Mouse (Mus musculus) left cerebral cortex, adult 18-20 months (tissue): ENCODE measurements around the gene Lgals4. TPM values are rescaled to one million over a fixed set of nuclear protein-coding genes. Genes with fewer than 3 reads are reported as not detected.
A peak's percentile ranks its signal among the peaks of the same experiment; 100 is the strongest.

Experiments used
- DNase-seq, 2 experiments: peaks; one replicate each; pipeline ENCODE4 v3.0.0; 2021 to 2022; ENCODE audit warnings: low spot score in 2 of 2, mixed read lengths in 1 of 2
- total RNA-seq, 2 experiments: library from RNA; stranded (reverse); gene quantifications; 2 replicates each; pipeline ENCODE4 v1.2.3; 2021

Lgals4 gene
- total RNA-seq, 2 experiments from 2014 or later: 1.9 to 2.4 TPM

DNA sequence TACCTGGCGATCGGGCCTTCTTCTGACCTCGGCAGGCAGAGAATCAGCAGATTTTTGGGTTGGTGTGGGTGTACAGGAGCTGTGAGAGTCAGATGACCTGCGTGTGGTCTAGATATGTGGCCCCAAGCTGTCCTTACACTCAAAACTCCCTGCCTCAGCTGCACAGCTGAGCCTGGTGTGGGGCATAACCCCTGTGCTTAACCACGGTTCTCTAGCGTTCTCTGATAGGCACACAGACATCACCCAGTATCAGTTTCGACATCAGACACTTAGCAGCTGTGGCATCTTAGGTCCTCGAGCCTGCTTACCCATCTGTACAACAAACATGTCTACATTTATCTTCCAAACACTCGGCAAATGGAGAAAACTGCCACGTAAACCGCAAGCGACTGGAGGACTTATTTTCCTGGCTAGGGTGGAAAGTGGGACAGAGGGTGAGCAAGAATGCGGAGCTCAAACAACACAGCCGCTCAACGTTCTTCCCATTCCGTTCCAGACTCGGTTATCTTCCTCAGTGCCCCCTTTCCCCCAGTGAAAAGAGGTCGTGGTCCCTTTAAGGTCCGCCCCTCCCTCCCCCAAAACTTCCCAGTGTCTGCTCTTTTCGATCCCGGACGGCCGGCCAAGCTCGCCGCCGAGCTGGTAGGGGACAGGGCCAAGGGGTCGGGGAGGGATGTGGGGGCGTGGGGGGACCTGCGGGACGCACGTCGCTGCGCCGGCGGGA lies 25.3 kb upstream of the Lgals4 start, which contains the start of gene Hnrnpl:
TSS of gene Hnrnpl (plus strand) at position 321 of the 721 bp plus-strand sequence.
- peak in 1 of 2 experiments; percentile 47 for DNase-seq

DNA sequence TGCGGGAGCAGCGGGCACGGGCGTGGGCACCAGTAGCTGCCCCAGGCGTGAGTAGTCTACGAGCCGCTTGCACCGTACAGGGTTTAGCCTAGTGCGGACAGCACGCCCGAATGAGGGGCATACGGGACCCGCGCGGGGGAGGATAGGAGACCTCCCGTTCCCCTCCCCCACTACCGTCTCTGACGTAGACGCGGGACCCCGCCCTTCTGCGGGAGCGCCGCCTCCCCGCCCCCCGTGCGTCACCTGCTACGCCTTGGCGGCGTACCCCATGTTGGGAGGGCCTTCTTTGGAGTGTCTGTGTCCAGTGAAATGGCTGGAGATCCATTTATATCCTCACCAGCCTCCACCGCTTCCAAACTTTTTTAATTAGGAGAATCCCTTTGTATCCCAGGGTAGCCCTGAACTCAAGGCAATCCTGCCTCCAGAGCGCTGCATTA lies 24.7 kb upstream of the Lgals4 start:
- peak; percentile 95 to 97 for DNase-seq

DNA sequence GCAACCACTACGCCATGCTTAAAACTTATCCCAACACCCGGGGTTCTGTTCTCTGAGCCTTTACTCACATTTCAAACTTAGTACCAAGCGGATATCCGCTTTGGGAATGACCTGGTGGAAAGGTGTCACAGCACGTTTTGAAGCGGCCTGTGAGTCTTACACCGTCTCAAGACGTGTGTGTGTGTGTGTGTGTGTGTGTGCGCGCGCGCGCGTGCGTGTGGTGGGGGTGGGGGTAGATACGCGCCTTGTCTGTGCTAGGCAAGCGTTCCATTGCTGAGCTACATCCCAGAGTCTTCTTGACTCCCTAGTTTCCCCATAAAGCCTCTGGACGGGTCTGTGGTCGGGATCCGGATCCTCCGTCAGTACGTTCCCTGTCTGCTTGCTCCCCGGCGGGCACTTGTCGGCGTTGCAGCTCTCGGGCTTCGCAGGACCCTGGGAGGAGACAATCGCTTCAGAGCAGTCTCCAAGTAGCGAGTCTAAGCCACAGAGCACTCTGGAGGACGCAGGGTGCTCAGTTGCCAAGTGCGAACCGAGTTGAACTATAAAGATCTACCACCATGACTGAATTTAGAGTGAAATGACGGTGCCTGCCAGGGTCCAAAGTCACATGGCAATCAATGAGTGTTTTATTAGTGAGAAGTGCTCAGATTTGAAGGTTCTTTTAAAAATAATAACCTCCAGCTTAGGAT lies 24.1 kb upstream of the Lgals4 start:
- peak; percentile 52 to 54 for DNase-seq

DNA sequence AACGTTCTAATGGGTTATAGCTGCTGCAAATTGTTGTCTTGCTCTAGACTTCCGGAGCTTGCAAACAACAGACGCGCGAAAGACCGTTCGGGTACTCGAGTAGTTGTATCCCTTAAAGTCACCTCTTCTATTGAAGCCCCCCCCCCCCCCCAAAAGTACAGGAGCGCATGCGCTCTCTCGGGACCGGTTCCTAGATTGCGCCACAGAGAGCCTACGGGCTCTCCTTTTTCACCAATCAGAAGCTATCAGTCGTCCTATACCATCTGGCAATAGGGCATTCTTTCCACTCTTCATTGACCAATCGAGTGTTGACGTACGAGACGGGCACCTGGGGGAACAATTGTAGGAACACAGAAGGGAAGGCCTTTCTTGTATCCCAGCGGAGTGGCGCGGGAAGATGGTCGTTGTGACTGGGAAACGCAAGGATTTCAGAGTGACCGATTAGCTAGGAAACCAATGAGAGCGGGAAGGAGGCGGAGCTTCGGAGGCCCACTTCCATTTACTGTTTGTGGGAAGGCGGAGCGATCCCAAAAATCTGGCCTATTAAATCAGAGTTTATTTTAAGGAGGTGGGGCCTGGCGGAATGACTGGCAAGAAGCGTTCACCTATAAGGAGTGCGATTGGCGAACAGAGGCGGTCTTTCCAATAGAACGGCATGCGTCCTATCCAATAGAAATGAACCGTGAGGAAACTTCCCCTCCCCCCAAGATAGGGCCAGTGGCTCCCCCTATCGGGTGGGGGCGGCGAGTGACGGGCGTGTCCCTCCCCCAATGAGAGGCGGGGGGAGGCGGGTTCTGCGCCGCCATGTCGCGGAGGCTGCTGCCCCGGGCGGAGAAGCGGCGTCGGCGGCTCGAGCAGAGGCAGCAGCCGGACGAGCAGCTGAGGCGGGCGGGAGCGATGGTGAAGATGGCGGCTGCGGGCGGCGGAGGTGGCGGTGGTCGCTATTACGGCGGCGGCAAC lies 23.3 kb upstream of the Lgals4 start:
- DNase-seq: peak; percentile 96 to 97

DNA sequence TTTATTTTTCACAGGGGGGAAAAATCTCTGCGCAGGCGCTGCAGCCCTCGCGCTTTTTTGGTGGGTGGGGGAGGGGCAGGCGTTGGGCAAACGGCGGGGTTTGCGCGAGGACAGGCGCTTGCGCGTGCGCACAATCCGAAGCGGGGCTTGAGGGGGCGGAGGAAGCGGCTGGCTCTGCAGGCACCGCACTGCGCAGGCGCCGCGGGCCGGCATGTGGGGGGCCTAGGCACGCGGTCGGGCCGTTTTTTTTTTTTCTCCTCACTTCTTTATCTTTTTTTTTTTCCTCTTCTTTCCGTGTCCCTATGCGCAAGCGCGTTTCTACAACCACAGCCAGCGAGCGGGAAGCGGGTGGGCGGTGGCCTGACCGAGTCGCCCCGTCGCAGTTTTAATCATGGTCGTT lies 22.4 kb upstream of the Lgals4 start:
- peak; percentile 93 to 94 for DNase-seq

DNA sequence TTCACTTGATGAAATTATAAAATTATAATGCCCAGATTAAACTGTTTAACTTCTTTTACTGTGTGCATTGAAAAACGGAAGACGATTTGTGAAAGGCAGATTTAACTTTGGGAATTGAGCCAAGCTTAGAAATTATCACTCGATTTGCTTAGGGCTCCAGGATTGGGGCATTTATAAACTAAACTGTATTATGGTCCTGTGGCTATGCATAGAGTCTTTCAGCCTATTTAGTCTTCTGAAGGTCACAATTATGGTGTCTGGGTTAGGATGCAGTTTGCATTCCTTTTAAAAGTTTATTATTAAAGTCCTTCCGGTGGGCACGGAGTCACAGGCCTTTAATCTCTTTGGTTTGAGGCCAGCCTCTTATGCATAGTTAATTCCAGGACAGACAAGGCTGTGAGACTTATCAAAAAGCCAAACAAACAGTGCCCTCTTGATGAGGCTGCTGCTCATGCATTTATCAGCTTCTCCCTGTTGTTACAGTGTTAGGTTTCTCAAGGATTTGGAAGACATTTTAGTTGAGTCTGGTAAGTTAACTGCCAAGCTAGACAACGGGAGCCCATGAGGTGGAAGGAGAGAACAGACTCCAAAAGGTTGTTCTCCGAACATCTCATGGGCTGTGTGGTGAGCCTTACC lies 21.9 kb upstream of the Lgals4 start:
- DNase-seq: no peak

DNA sequence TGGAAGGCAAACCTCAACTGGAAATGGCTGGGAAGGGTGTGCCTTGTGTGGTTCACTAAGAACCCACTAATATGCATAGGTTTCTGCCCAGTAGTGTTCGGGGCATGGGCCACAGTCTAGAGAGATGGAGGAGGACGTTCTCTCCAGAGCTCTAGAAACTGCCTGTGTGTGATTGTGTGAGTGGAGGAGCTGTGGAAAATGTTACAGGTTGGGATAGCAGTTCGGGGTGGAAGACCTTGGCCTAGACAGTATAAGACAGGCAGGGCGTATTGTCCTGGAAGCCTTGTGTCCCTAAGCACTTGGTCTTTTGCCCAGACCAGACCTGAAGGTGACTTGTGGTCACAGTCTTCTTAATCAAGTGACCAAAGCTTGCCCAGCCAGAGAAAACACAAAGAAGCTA lies 21.2 kb upstream of the Lgals4 start:
- DNase-seq: no peak

DNA sequence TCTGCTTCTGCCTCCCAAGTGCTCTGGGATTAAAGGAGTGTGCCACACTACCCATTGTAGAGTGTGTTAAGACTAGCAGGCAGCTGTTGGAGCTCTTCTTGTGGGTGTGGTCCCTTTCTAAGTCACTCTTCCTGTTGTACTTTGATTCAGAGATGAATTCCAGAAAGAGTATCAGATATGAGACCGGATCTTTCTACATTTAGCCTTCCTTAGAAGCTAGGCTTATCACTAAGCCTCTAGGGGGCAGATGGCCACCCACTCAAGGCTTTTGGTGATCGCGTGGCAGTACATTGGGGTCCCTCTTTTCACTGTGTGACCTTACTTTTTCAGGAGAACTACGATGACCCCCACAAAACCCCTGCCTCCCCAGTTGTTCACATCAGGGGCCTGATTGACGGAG lies 20.7 kb upstream of the Lgals4 start:
- no peak for DNase-seq

DNA sequence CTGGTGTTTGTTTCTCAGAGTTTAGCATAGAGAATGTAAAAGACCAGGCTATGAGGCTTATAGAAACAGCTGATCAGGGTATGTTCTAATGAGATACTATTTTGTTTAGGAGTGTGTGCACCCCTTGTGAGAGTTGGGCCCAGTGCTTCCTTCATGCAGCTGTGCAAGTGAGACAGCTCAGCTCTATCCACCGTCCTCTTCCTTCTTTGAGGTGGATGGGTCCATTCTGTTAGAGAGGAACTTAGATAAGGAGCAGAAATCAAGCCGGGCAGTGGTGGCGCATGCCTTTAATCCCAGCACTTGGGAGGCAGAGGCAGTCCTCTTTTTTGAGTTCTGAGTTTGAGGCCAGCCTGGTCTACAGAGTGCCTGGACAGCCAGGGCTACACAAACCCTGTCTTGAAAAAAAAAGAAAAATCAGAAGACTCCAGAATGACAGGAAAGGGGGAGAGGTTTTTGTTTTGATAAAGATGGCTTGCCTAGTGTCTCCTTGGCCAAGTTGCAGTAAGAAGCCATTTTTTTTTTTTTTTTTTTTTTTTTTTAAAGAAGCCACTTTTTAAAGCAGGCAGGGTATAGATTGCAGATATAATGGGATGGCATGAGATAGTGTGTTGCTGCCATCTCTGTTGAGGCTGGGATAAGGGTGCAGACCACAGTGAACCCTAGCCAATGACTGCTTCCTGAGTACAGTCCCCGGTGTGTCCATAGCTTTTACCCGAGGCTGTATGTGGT lies 19.2 kb upstream of the Lgals4 start:
- DNase-seq: no peak

DNA sequence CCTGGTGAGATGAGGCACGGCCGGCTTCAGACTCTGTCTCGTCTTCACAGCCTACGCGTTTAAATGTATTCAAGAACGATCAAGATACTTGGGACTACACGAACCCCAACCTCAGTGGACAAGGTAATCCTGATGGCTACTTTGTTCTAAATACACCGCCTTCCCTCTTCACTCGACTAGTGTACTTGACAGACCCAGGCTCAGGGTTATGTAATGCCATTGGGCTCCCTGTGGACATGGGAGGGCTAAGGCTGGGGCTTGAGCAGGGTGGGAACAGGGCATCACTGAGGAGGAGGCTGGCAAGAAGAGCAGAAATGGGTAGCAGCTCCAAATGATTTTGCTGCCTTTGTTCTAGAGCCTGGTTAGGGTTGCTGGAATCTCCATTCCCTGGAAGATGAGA lies 18.4 kb upstream of the Lgals4 start:
- DNase-seq: no peak

DNA sequence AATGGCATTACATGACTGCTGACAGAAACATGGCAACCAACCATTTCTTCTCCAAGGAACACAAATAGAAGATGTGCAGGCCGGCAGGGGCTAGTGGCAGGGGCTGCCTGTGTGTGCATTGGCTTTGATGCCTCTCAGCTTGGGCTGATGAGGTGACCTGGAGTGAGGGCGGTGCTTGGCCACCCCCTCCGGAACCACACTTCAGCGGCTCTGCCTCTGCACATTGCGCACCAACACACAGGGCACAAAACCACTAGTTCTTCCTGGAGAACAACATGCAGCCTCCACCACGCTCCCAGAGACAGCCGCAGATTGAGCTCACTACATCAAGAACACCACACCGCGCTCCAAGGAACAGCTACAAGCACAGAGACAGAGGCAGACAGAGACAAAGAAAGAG lies 17.5 kb upstream of the Lgals4 start:
- DNase-seq: no peak

DNA sequence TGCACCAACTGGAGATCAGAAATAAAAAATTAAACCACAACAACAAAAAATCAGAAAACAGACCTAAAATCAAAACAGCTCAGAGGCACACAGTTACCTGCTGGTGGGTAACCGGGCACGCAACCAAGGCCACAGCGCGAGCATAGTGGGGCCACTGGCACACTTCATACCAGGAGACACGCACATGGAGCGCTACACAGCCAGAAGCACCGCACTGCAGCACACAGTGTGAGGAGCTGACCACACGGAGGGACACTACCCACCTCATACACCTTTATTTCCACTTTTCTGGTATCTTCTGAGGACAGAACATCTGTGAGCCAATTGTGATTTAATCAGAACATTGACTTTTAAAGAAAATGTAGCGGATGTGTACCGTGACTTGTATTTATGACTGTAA lies 16.7 kb upstream of the Lgals4 start:
- no peak for DNase-seq

DNA sequence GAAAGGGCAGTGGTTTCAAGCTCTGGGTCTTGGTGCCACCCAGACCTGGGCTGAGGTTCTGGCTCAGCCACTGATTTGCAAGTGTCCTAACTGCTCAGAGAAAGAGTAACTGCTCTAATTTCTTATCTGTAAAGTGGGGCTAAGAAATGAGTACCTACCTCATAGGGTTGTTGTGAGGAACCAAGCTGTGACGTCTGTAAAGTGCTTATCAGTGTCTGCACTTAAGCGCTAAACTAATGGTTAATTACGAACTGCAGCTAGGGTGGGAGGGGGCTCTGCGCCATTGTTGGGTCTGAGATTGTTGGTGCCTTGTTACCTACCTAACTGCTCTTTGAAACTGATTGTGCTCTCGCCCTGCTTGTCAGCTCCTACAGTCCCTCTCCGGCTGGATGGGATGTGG lies 16.1 kb upstream of the Lgals4 start:
- no peak for DNase-seq

DNA sequence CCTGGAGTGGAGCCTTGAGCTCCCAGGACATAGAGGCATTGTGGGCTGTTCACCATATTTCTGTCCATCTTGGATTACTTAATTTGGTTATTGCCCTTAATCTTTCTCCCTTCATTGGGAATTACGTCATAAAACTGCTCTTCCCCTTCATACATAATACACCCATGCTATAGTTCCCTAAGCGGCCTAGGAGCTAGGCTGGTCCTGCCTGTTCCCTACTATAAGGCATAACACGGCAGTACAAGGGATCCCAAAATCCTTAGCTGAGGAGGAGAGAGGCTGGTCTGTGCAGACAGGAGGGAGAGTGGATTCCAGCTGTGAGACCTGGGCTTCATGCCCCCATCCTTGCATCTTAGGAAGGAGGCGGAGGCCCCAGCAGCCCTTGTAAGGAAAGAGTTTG lies 15.7 kb upstream of the Lgals4 start:
- DNase-seq: no peak

DNA sequence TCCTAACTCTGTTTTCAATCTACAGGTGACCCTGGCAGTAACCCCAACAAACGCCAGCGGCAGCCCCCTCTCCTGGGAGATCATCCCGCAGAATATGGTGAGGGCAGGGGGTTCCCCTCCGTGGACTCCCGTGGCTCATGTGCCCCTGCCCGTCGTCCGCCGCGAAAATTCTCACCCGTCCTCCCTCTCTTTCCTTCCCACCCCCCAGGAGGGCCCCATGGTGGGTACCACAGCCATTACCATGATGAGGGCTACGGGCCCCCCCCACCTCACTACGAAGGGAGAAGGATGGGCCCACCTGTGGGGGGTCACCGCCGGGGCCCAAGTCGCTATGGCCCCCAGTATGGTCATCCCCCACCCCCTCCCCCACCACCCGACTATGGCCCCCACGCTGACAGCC lies 15.2 kb upstream of the Lgals4 start:
- no peak for DNase-seq

DNA sequence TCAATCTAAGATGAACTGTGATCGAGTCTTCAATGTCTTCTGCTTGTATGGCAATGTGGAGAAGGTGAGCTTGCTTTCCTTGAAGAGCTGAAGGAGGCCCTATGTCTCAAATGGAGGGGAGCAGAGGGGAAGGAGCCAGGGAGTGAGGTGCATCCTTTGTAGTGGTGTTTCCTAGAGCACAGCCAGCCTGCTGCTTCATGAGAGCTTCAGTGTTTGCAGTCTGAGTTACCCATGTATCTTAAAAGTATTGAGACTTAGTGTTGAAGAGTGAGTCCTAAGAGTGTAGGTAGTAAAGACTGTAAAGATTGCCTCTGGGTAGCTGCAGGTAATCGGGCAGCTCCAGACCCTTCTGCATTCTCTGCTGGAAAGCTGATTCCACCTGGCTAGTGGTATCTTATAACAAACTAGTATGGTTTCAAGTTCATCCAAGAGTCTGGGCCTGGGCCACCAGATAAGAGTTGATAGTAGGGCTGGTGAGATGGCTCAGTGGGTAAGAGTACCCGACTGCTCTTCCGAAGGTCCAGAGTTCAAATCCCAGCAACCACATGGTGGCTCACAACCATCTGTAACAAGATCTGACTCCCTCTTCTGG lies 14.7 kb upstream of the Lgals4 start:
- no peak for DNase-seq

DNA sequence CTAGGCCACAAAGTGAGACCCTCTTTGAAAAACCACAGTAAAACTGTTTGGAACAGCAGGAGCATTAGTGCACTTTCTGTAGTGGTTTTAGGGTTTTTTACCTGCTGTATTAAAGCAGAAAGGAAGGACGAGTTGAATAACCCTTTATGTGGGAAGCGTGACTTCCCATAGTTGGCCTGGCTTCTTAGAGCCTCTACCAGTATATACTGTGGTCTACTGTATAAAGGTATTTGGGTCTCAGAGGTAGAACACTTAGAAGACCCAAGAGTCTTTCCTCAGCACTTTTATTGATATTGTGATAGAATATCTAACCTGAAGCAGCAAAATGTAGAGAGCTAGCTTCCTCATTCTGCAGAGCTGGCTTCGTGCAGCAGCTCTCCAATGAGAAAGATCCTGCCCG lies 14.1 kb upstream of the Lgals4 start:
- DNase-seq: no peak

DNA sequence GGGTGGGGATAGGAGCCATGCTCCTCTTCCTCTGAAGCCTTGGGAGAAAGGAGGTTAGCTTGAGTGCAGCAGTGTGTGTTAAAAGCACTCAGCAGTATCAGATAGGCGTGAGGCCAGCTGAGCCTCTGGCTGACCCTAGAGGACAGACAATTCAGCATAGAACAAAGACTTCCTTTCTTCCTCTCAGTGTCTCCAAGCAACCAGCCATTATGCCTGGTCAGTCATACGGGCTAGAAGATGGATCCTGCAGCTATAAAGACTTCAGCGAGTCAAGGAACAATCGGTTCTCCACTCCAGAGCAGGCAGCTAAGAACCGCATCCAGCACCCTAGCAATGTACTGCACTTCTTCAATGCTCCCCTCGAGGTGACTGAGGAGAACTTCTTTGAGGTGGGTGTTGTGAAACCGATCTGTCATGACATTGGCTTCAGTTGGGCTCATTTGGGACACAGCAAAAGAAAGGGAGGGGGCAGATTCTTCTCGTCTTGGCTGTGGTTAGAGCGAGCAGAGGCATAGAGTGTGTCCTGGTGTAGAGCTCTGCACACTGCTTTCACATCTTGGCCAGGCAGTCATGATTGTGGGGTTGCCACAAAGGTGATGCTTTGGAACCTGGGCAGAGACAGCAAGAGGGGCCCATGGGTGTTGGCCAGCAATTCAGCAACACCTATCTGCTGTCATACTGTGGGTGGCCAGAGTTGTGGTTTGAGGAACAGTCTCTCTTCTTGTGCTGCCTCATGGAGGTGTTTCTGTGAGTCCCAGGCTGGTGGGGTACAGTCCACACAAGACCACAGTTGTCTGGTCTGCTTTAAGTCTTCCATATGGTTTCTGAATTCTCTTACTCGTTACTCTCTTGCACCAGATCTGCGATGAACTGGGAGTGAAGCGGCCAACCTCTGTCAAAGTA lies 13.0 kb upstream of the Lgals4 start:
- no peak for DNase-seq

DNA sequence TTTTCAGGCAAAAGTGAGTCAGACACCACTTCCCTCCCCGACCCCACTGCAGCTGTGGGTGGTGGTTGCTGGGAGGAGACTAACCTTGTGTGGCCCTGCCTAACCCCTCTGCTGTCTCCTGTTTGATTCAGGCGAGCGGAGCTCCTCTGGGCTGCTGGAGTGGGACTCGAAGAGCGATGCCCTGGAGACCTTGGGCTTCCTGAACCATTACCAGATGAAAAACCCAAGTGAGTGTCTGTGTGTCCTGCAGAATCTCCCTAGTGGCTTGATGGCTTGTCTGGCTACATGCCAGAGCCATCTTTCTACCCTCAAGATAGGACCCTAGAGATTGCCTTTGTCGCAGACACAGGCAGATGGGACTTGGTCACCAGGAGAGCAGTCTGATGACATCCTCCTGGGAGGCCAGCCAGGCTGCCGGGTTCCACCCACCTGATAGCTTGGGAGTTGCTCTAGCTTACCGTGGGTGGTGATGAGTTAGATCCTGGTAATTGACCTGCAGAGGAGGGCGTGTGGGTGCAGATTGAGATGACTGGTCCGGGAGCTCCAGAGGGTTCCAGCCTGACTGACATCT lies 12.3 kb upstream of the Lgals4 start:
- peak; percentile 66 to 80 for DNase-seq
